Mouse (Mus musculus) common myeloid progenitor, adult 5-6 weeks (primary cell): ENCODE measurements around the gene Chic2. TPM values are rescaled to one million over a fixed set of nuclear protein-coding genes. Genes with fewer than 3 reads are reported as not detected.
A peak's percentile ranks its signal among the peaks of the same experiment; 100 is the strongest.

Experiments used
- ATAC-seq: replicated peaks from 2 replicates; pipeline ENCODE4 v1.8.0; 2016; ENCODE audit warnings: low read depth, mild to moderate bottlenecking, moderate TSS enrichment, inconsistent platforms; ENCODE audit not compliant: poor library complexity, severe bottlenecking
- total RNA-seq: library from RNA; stranded (forward); fragments of 200-1000, 187-1606 nt; gene quantifications from 2 replicates; pipeline ENCODE4 v1.2.3, GENCODE M21; 2017

Chic2 gene
- total RNA-seq = 28.8 and 31.4 TPM in 2 replicates

DNA sequence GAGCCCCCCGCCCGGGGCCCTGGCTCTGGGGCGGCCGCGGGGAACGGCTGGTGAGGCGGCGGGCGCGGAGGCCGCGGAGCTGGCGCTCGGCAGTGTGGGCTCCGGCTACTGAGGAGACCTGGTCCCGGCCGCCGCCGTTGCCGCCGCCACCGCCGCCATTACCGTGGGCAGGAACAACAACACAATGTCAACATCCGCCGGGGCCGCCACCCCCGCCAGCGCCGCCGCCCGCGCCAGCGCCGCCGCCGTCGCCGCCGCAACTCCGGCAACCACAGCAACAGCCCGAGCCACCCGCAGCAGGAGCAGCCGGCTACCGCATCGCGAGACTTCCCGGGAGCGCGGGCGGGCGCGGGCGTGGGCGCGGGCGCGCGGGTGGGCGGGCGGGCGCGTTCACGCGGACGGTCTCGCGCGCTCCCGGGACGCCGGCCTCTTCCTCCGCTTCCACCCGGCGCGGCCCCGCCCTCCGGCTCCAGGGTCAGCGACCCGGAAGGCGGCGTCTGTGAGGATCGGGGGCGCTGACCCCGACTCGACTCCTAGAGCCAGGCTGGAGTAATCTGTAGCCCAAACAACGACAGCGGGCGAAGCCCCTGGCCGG is at the start of gene Chic2:
Chic2 (minus strand) TSS at position 465 of the 595 bp plus-strand sequence.
- ATAC-seq = peak; percentile 71

DNA sequence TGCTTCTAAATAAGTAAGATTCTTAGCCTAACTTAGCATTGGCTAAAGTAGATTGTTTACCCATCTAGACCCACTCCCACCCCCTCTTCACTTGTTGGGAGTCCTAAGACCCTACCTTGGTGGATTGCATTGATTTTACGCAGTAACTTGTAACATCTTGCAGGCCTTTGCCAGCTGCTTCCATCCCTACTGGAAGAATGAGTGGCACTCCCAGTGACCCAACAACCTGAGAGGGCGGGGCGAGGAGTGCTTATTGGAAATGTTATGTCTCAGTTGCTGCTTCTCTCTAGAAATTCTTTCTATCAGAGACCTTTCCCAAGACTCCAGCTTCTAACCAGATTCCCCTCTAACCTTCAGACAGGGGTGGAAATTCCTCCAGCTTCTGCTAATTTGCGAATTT is 41.3 kb upstream of the Chic2 start:
- ATAC-seq = no peak

DNA sequence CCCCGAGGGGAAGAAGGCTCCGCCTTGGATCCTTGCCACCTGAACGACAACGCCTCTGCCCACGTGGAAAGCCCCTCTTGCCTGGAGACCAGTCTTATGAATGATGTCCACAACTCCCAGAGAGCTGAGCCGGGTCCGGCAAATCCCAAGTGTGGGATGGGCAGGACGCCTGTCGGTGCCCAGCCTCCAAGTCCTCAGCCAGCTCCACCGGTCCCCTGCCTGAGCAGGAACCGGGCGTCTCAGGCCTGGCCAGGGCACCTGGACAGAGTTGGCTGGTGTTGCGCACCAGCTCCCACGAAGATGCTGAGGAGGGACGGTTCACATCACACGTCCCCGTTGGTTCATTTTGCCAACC is 40.9 kb upstream of the Chic2 start:
- no peak for ATAC-seq

GRCm38 (mm10) chr5:75084871-75085520 is 40.4 kb upstream of the Chic2 start:
- ATAC-seq = no peak

DNA sequence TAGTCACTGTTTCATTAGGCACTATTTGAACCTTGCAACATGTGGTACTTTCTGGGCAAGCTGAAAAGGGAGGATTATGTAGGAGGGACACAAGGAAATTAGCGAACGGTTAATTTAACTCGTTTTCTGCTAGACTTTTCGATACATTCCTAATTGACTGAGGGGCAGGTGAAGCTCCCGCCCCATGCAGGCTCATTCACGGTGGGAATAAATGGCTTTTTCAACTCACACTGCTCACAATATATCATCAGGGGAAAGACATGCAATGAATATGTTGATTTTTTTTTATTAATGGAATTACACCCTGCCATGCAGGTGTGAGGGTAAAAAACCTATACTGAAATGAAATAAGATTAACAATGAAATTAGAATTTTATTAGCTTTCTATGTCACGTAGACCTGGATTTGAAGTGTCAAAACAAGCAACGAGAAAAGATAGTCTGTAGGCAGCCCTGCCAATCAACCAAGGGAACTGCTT is 39.9 kb upstream of the Chic2 start:
- ATAC-seq = no peak

- ATAC-seq = no peak
Observed at GRCm38 (mm10) chr5:75083591-75084392, 39.2 kb upstream of the Chic2 start.

DNA sequence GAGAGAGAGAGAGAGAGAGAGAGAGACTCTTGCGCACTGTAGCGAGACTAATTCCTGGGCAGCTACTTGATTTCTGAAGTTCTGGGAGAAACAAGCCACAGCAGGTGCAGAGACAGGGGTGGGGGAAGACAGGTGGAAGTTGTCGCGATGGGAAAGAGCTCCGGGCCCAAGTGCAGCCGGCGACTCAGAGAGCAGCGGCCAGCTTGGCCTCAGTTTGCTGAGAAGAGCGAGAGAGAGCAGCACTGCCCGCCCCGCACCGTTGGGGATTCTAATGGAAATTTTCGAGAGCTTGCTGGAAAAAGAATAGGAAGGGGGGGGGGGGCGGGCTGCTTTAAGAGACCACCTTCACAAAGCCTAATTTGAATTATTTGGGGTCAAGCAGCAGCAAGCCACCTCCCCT is 38.5 kb upstream of the Chic2 start:
- ATAC-seq = no peak

GRCm38 (mm10) chr5:75082439-75082838 is 37.9 kb upstream of the Chic2 start:
- ATAC-seq = no peak

DNA sequence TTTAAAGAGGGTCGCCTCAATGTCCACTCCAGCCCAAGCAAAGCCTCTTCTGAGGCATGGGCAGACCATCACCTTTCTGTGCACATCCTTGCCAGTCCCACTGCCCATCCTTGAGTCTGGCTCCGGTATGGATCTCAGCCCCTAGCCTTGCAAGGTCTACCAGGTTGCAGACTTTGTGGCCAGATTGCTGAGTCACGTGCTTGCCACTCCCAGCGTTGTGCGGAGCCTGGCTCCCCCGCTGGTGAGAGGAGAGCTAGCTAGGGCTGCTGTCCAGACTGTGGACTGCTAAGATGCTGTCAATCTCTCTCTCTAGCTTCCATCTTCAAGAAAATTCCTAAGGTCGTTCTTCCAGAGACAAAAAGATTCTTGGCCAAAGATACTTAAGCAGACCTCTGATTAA is 35.0 kb upstream of the Chic2 start:
- ATAC-seq = peak; percentile 64; the same call in 1 of the 2 replicates

DNA sequence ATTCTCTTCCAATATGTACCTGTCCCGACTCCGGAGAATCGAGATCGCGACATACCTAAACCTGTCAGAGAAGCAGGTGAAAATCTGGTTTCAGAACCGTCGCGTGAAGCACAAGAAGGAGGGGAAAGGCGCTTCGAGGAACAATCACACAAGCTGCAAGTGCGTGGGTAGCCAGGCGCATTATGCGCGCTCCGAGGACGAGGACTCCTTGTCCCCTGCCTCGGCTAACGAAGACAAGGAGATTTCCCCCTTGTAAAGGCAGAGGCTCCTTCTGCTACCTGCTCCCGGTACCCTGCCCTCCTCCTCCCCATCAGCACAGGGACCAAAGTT is 32.4 kb upstream of the Chic2 start:
- ATAC-seq = no peak

DNA sequence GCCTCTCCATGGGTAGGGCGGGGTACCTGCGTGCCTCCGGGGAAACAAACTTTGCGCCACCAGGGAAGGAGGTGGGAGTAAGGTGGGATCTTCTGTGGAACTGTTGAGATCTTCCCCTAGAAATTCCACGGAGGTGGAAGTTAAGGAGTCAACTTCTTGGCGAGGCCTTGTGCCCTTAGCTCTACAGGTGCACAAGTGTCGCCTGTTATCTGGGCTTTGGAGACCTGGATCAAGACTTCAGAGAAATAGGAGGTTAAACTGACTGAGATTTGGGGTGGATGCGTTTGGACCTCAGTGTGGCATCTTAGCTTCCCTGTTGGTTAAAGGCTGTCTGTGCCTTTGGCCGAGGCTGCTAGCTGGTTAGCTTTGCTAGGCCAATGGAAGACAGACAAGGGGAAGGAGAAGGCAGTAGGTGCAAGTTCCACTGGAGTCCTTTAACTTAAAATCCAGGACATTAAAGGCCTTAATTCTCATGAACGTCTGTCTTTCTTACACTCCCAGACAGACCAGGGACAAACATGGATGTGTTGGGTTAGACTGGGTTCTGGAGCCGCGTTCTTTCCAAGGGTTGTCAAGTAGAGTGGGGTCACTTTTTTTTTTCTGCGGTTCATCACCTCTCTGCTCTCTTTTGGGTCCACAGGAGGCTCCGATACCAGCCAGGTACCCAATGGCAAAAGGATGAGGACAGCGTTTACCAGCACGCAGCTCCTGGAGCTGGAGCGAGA is 31.9 kb upstream of the Chic2 start:
- ATAC-seq = no peak

DNA sequence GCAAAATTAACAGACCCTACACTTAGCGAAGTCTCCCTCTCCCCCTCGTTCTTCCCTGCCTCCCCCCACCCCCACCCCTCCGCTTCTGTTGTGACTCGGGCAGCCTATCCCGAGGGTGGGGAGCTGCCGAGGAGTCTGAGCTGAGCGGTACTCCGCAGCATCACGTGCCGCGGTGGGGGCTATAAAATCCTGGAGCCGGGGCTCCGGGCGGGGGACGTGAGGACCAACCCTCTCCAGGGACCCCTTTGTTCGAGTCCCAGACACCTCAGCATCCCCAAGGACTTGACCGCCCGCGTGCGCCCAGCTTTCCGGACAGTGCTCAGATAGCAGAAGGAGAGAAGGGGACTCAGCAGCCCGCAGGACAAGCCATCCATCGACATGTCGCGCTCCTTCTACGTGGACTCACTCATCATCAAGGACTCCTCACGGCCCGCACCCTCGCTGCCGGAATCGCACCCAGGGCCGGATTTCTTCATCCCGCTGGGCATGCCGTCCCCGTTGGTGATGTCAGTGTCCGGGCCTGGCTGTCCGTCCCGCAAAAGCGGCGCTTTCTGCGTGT is 30.9 kb upstream of the Chic2 start, which contains the start of gene Gsx2:
Gsx2 (plus strand) TSS at position 219 of the 559 bp plus-strand sequence.
- no peak for ATAC-seq

DNA sequence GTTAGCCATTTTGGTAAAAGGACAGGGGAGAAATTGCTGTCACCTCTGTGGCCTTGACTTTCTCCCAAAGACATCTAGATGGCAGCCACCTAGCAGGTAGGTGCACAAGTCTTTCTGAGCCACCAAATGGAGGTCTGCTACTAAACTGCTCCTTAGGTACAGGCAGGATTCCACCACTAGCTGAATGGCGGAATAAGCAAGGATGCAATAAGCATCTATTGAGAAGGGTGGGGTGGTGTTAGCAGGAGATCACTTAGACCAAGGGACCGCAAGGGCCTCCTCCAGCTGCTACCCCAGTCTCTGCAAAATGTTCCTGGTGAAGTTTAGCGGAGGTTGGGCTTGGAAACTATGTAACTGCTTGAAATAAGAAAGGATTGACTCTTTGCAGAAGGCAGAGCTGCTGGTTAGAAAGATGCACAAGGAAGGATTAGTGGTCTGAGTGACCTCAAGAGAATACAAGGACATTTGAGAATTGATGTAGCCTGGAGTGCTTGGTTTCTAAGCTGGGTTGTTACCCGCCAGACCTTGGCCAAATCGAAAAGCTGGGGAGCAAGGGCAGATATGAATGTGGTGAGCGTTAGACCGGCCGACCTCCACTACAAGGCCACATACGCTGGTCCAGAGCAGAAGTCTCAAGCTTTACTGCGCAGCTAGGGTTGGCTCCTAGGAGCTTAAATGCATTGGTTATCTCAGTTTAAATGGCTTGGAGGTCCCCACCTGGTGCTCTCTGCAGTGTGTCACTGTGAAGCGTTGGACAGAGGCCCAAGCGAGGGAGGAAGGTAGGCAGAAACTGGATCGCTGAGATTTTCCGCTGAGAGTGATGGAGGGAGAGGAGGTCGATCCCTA is 30.2 kb upstream of the Chic2 start:
- no peak for ATAC-seq

- no peak for ATAC-seq
Observed at GRCm38 (mm10) chr5:75074132-75074531, 29.6 kb upstream of the Chic2 start.

- no peak for ATAC-seq
Observed at GRCm38 (mm10) chr5:75073684-75074083, 29.1 kb upstream of the Chic2 start.

- no peak for ATAC-seq
Observed at GRCm38 (mm10) chr5:75073167-75073566, 28.6 kb upstream of the Chic2 start.

DNA sequence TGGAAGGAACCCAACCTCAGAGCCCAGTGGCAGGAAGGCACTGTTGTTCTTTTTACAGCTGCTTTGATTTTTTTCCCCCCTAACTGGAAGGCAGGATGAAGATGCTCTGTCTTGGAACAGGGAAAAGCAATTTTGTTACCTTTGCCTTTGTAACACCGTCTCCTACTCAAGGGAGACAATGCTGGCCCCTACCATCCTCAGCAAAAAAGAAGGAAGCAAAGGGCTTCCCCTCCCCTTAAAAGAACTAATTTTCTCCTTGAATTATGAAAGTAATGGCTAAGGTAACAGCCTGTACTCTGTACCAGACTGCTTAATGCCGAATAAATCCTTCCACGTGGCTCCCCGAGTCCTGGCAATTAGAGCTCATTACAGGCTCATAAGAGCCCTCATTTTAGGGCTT is 28.0 kb upstream of the Chic2 start:
- ATAC-seq = no peak

DNA sequence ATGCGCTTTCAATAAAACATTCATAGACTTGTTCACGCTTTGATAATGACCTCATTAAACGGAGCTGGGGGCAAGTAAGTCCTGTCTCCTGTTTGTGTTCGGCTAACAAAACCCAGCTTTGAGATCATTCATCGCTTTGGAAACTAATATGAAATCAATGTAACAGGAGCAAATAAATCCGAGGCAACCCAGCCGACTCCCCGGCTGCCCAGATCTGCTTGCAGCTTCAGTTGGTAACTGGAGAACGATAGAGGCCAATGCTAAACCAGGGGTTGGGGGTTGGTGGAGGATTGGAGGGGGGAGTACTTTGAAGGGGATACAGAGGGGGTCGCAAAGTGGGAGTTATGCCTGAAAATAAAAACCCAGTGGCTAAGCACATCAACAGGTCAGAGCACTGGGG is 27.4 kb upstream of the Chic2 start:
- ATAC-seq = no peak

DNA sequence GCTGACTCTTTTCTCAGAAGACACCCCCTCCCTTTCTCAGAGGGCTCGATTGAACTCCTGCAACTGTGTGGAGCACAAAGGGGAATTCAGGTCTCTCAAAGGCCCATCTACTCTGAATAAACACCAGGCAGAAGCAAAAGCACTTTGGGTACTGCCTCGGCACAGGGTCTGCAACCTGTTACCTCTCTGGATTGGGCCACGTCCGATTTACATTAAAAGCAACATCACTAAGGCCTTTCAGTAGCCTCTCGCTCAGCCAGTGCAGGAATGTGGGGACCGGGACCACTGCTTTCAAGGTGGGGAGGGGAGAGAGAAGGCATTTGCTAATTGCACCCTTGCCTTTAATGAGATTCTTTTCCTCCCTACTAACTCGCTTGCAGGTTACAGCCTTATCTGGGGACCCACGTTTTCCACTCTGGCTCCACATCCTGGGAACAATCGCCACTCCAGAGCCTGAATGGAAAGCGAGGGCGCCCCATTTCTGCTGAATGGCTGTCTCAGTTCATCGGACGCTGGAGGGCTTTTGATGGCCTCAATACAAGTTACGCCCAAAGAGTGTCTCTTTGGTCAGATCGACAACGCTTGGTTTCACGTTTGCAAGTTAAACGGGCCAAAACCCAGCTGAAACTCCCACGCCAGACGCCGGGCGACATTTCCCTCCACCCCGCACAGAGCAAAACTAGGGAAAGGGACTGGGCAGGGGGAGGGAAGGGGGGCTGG is 26.2 kb upstream of the Chic2 start:
- ATAC-seq = no peak
